Mouse (Mus musculus): ENCODE measurements around the gene Ms4a10.

Ms4a10 gene

DNA sequence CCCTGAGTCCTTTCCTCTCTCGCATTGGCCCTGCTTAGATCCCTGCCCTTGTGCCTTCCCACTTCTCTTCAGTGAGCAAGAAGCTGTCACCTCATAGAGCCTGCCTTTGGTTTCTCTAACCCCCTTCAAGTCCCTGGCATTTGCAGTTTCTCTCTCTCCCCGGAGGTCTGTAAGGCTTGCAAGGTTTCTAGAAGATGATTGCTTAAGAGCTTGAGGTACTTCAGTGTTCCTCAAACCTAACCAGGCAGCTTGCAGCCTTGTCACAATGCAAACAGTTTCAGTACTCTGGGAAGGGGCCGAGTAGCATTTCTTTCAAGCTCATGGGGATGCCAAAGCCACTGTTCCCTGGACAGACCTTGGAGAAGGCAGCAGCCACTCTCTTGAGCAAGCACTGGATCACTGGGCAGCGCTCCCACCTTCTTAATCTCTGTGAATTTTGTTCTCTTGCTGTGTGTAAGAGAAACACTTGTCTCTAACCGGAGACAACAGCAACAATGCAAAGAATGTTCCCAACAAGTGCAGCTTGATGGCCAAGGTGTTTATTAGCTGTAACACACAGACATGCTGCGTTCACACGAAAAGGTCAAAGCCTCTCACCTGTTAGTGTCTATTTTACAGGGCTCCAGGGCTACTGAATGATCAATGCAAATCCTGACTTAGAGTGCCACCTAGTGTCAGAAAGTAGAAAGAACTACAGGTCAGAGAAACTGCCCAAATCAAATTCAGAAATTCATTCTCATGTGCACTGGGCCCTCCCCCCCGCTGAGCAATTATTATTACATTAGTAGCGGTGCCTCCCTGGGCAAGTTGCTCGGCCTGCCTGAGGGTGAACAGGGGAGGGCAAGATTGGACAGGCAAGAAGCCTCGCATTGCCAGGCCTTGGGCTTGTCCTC lies 15.1 kb downstream of the Ms4a10 start:
- peak; percentile 82 for DNase-seq (ENCODE audit: low read depth, low spot score)

DNA sequence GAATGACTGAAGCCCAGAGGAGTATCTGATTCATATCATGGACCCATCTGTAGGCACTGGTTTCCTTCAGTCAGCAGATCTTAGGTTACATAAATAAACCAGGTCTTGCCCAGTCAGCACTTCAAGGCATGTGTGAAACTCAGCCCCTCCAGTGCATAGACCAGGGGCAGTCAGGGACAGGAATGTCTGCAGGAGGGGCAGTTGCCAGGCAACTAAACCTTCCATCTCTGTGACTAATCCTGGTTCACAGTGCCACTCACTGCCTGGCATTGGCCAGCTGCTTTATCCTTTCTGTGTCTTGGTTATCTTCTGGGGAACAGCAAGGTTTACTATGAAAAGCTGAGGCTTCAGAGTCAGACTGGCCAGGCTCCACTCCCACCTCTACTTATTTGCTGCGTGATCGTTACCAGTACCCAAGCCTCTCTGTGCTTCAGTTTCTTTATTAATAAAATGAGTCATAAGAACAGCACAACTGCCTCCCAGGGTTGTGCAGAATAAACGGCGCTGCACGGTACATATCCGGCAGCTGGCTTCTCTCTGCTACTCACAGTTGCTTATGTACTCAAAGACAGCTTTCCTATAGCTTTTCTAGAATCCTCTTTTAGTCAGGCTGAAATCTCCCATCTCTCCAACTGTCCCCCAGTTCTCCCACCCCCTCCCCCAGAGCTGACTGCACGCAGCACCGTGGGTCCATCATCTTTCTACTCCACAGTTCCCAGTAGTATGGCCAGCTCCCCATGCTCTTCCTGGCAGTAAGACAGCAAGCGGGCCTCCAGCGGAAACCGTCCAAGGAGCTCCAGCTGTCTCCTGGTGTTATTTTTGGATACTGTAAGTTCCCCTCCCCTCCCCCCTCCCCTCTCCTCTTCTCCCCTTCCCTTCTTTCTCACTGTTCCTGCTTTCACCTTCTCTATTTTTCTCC lies 22.2 kb downstream of the Ms4a10 start:
- peak; percentile 94 for DNase-seq (ENCODE audit: low read depth, low spot score)

DNA sequence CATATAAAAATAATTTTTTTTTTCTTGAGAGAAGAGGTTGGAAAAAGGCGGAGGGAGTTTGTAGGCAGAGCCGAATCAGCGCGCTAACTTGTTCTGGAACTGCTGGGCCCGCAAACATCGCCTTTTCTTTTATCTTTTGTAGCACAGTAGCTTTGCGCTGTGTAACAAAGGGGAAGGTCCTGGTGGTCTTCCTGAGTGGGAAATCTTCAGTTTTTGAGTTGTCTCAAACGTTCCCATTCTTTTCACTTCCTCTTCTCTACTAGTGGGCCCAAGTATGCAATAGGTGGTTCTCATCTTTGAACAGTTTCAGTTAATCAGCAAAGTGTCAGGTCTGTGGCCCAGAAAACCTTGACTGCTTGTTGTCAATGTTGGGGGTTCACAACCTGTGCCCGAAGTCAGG lies 24.9 kb downstream of the Ms4a10 start:
- no peak for DNase-seq (ENCODE audit: low read depth, low spot score)

DNA sequence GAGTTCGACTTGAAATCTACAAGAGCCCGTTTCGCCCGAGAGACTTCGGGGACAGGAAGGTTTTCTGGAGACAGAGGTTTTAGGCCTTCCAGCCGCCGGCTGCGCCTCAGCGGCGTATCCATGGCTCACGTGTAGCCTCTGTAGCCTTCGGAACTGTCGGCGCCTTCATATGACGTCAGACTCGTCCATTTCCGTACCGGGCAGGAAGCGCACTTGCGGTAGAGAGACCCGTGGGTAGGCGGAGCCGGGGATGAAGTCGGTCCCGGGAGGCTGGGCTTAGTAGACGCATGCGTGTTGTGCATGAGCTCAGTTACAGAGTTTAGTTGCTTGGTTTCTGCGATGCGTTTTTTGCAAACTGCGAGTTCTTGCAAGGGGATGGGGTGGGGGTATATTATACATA lies 25.4 kb downstream of the Ms4a10 start, which contains the start of gene Ccdc86:
Gene Ccdc86 (minus strand): TSS at position 155 of the 400 bp plus-strand sequence.
- DNase-seq (ENCODE audit: low read depth, low spot score) = peak; percentile 99

DNA sequence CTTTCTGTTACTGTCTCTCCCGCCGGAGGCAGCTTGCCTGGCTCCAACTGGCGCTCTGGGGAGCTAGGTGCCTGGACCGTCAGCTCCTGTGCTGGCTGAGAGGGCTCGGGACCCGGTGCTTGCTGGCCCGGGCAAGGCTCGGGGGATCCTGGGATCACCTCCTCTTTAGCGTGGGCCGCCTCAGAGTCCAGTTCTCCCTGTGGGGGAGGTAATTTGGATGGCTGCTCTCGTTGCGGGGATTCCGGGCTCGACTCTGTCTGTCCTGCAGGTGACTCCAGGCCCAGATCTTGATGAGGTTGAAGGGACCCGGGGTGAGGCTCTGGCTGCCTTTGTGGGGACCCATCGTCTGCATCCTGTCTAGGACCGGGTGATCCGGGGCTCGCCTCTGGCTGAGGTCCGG lies 26.1 kb downstream of the Ms4a10 start:
- DNase-seq (ENCODE audit: low read depth, low spot score) = no peak

DNA sequence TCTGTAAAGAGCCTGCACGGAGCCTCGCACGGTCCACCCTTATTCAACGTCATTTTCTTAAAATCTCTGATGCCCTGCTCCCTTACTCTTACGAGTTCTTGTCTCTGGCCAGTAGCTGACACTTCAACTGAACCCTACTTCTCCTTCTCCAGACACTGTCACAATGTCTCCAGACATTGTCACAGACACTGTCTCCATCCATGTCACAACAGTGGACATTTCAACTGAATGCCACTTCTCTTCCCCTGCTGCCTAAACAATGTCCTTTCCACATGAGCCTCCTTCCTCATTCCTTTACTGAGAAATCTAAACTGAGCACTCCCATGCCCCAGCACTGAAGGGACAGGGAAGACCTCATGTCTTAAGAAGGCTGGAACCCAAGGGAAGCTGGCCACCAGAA lies 27.3 kb downstream of the Ms4a10 start:
- no peak for DNase-seq (ENCODE audit: low read depth, low spot score)

DNA sequence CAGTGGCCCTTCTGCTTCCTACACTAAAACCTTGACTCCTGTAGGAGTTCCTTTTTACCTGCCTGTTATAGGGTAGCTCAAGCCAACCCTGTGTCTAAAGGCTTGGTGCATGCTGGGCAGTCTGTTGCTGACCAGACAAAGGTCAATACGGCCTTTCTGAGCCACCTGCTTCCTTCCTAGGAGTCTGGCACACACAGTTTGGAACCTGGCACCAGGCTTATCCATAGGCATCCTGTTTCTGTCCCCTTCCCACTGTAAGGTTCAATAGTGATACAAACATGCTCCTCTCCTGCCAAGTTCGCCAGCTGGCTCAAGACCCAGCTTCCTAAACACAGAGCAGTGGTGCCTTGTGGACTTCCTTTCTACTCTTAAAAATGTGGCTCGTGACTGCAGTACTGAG lies 28.0 kb downstream of the Ms4a10 start:
- DNase-seq (ENCODE audit: low read depth, low spot score) = no peak

DNA sequence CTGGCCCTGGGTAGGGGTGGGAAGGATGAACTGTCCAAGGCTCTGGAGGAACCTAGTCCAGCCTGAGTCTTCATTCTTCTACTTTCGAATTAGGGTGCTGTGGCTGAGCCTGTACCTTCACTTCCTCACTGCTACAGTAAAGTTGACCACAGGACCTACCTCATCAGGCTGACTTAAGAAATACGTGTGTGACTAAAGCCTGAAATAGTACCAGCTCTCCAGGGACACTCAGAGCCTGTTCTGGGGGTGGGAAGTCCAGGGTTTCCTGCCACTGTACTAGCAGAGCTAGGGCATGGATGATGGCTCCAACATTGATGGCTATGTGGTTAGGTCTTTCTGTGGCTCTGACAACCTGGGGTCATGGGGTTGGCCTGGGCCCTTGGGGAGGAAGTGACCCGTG lies 30.5 kb downstream of the Ms4a10 start:
- DNase-seq (ENCODE audit: low read depth, low spot score) = no peak

DNA sequence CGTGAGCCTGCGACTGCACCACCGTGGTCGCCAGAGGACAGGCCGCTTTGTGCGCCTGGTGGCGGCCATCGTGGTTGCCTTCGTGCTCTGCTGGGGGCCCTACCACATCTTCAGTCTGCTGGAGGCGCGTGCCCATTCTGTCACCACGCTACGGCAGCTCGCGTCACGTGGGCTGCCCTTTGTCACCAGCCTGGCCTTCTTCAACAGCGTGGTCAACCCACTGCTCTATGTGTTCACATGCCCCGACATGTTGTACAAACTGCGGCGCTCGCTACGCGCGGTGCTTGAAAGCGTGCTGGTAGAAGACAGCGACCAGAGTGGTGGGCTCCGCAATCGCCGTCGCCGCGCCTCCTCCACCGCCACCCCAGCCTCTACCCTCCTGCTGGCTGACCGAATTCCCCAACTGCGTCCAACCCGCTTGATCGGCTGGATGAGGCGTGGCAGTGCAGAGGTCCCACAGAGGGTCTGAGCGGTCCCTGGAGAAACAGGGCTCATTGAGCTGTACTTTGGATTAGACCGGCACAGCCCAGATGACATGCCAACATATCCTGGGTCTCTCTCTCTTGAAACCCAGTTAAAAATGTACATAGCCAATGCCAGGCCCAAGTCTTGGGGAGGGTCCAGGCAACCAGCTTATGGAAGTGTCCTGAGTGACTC lies 33.5 kb downstream of the Ms4a10 start:
- DNase-seq (ENCODE audit: low read depth, low spot score) = no peak

DNA sequence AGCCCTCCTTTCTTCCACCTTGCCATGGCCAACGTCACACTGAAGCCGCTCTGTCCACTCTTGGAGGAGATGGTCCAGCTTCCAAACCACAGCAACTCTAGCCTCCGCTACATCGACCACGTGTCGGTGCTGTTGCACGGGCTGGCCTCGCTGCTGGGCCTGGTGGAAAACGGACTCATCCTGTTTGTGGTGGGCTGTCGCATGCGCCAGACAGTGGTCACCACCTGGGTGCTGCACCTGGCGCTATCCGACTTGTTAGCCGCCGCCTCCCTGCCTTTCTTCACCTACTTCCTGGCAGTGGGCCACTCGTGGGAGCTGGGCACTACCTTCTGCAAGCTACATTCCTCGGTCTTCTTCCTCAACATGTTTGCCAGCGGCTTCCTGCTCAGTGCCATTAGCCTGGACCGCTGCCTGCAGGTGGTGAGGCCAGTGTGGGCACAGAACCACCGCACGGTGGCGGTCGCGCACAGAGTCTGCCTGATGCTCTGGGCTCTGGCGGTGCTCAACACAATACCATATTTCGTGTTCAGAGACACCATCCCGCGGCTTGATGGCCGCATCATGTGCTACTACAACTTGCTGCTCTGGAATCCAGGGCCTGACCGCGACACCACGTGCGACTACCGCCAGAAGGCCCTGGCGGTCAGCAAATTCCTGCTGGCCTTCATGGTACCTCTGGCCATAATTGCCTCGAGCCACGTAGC lies 34.2 kb downstream of the Ms4a10 start:
- DNase-seq (ENCODE audit: low read depth, low spot score) = no peak

DNA sequence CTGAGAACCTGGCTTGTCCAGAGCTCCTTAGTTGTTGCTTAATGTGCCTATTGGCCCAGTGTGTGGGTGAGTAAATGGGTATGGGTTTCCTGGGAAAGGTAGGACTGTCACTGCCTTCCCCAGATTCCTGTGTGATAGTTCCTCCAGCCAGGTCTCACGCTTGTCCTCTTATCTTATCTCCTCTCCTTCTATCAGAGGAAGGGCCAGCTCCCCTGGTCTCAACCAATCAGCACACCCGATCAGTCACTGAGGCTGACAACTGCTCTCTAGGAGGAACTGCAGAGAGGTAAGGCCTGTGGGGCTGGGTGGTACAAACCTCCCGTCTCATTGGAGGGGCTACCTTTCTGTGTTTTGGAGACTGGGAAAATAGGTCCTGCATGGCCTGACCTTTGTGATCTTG lies 35.7 kb downstream of the Ms4a10 start:
- no peak for DNase-seq (ENCODE audit: low read depth, low spot score)

DNA sequence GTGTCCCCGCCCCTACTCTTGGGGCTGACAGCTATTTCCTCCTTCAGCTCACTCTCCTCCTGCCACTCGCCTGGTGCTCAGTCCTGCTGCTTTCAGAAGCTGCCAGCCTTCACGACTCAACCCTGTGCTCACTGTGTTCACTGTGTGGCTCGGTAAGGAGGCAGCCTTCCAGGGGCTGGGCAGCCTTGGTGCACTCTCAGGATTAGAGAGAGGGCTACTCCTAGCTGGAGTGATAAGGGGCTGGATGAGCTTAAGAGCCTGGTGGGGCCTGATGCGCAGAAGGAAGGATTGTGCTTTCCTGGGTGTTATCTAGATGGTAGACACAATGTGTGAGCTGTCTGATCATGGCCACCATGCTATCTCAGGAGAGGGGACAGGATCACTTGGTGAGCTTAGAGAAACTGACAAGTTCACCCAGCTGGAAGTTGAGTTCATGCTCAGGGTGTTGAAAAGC lies 37.3 kb downstream of the Ms4a10 start, which contains the start of gene Ptgdr2:
Gene Ptgdr2 (plus strand): TSS at position 51 of the 454 bp plus-strand sequence.
- DNase-seq (ENCODE audit: low read depth, low spot score) = no peak

DNA sequence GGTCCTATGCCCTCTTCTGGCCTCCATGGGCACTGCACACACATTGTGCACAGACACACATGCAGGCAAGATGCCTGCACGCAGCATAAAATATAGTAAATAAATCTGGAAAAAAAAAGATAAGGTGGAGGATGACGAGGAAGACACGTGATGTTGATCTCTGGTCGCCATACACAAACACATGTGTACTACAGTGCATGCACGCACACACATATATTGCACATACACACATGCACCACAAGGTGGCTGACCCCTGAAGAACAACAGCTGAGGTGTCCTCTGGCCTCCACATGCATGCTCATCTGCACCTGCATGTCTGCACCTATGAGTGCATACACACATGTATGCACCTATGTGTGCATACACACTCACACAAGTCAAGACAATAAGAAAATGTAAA lies 38.4 kb downstream of the Ms4a10 start:
- DNase-seq (ENCODE audit: low read depth, low spot score) = no peak

DNA sequence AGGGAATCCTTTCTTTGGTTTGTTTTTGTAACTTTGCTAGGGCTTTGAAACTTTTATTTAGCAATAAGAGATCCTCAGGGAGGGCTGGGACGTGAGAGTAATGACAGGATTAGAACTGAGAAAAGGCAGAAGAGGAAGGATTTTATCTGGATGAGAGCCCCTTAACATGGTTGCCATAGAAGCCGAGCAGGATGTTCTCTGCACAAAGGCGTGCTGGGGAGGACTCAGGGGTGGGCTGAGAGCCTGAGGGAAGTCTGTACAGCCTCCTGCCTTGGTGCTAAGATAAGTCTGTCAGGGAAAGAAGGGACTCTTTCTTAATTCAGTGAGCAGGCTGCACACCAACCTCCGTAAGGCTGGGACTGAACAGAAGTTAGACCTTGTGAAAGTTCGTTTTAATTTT lies 39.4 kb downstream of the Ms4a10 start:
- no peak for DNase-seq (ENCODE audit: low read depth, low spot score)

DNA sequence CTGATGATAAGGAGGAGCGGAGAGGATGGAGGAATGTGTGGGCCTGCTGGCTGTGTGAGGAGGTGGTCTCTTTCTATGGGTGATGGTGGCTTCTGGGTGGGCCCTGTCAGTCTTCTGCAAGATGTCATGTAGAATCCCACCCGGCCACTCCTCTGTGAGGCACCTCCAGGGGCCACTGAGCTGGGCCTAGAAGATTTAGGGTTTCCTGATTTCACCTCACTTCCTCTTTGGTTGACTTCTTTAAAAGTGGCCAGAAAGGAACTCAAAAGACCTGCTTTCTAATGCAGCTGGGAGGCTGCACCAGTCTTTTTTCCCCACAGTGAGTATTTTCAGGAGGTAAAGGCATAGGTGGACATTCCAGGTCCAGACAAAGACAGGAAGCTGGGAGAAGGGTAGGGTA lies 43.8 kb downstream of the Ms4a10 start:
- DNase-seq (ENCODE audit: low read depth, low spot score) = no peak

DNA sequence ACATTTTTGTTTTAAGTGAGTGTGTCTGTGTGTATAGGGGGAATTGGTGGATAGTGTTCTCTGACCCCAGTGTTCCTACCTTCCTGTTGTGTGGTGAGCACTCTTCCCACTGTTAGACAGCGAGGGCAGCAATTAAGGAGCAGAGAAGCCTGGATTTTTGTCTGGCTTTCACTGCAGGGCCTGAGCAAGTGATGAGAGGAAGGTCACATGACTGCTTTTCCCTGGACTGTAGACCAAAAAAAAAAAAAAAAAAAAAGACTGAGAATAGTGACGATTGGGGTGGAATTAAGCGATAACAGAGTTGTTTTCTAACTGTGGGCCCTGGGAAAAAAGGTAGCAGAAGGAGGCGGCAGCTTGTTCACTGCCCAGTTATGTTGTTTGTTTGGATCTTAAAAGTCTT lies 47.8 kb downstream of the Ms4a10 start:
- no peak for DNase-seq (ENCODE audit: low read depth, low spot score)

DNA sequence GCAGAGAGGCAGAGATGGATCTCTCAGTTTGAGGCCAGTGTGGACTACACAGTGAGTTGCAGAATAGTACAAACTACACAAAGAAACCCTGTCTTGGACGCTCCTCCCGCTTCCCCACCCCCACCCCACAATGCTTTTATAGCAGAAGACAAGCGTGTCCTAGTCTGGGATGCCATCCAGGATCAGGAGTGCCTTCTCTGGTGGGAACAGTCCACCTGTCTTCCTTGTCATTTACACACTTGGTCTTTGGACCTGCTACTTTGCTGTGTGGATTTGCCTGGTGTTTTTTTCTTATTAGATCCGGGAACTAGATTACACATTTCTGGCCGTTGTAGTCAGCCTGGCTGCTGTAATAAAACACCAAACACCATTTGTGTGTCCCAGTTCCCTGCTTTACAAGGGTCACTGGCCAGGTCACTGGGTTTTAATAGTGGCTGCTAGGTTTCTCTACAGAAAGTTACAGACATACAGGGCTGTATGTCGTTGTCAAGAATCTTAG lies 48.3 kb downstream of the Ms4a10 start:
- no peak for DNase-seq (ENCODE audit: low read depth, low spot score)

DNA sequence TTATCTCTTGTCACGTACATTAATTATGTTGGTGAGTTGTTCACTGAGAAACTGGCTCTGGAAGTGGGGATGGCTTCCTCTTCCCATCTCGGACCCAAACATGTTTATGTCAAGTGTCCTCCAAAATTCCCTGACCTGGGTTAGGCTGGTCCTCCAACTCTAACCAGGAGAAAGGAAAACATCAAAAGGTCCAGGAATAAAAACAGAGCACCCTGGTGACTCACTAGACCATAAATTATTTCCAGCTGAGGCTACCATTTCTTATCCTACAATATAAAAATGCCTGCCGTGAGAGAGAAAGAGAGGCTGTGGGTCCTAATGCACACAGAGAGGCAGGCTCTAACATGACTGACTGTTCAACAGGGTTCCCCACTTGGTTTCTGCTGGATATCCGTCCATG lies 50.2 kb downstream of the Ms4a10 start:
- no peak for DNase-seq (ENCODE audit: low read depth, low spot score)

DNA sequence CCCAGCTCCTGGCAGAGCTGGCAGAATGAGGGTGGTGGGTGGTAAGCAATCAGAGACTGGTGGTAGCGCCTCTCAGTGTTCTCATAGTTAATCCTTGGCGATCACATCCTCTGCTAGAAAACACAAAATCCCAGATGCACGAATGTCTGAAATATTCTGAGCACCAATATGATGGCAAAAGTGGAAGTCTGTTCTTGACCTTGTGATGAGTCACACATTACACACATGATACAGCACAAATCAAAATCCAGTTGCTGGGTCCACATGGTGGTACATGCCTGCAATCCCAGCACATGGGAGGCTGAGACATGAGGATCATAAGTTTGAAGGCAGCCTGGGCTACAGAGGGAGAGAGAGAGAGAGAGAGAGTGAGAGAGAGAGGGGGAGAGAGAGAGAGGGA lies 53.4 kb downstream of the Ms4a10 start:
- DNase-seq (ENCODE audit: low read depth, low spot score) = no peak

DNA sequence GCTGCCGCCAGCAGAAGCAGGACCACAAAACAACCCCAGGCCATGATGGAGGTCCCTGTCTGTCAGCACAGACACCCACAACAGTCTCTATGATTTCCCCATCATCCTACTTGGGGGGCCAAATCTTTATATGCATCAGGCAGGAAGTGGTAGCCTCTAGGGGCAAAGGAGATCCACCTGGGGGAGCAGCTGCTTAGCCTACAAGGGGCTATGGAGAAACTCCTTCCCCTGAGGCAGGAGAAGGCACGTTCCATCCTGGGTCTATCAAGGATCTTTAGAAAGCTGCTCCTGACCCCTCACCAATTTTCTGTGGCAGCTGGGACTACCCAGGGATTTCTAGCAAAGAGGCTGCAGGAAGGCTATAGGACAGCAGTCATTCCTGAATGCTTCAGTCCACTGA lies 53.9 kb downstream of the Ms4a10 start, which contains the start of gene Zp1:
Gene Zp1 (minus strand): TSS at position 101 of the 400 bp plus-strand sequence.
- DNase-seq (ENCODE audit: low read depth, low spot score) = no peak
